Mouse (Mus musculus) natural killer cell, adult 2 months (primary cell): ENCODE results near the gene Yjefn3.
"Not testable (repeated sequence)": the region's sequence is repeated elsewhere in the genome, so short reads cannot be mapped to it uniquely, and the experiment has no call there.

ENCODE experiments used
- DNase-seq, 2 experiments: peaks; one replicate each; pipeline ENCODE4 v3.0.0; 2022; ENCODE audit warnings: low spot score in 2 of 2

Yjefn3 gene

DNA sequence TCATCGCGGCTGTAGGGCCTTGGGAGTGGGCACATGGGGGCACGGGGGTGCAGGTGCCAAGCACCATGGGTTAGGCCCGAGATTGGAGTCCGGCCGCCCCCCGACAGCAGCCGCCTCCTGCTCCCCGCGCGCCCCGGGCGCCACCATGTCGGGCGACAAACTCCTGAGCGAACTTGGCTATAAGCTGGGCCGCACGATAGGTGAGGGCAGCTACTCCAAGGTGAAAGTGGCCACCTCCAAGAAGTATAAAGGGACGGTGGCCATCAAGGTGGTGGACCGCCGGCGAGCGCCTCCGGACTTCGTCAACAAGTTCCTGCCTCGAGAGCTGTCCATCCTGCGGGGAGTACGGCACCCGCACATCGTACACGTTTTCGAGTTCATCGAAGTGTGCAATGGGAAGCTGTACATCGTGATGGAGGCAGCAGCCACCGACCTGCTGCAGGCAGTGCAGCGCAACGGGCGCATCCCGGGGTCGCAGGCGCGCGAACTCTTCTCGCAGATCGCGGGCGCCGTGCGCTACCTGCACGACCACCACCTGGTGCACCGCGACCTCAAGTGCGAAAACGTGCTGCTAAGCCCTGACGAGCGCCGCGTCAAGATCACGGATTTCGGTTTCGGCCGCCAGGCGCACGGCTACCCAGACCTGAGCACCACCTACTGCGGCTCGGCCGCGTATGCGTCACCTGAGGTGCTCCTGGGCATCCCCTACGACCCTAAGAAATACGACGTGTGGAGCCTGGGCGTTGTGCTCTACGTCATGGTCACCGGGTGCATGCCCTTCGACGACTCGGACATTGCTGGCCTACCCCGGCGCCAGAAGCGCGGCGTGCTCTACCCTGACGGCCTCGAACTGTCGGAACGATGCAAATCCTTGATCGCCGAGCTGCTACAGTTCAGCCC, at the start of gene Yjefn3, which contains the start of the genes Tssk6 and Ndufa13:
Gene Yjefn3, minus strand, starts transcription at position 550 of the 900 bp plus-strand sequence.
Gene Tssk6, plus strand, starts transcription at position 22 of the 900 bp plus-strand sequence.
Gene Ndufa13, minus strand, starts transcription at position 396 of the 900 bp plus-strand sequence.
- peak; percentile 83 to 87 for DNase-seq

DNA sequence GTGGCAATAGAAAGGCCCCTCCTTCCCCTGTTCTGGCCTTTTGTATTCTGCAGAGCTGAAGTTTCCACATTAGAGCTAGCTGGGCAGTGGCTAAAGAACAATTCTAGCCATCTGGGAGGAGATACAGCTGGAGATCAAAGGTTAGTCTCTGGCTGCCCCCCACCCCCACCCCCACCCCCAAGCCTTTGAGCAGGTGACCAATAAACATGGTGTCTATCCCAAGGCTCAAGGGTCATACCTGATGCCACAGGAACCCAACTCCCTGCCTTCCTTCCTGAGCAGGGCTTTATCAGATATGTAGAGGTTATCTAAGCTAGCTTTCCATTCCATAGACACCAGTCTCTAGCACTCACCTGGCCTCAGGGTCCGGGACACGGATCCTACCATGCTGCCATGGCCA, 47.8 kb upstream of the Yjefn3 start:
- DNase-seq: no peak

DNA sequence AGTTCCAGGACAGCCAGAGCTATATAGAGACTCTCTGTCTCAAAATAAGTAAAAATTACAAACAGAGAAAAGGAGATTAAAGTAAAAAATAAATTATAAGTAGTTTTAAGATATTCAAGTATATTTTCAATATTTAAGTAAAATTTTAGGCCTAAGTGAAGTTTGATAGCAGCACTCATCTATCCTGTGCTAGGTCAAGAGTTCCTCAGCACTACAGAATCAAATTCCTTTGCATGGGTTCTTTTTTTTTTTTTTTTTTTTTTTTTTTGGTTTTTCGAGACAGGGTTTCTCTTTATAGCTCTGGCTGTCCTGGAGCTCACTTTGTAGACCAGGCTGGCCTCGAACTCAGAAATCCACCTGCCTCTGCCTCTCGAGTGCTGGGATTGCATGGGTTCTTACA, 40.0 kb upstream of the Yjefn3 start:
- DNase-seq: not testable (repeated sequence)

DNA sequence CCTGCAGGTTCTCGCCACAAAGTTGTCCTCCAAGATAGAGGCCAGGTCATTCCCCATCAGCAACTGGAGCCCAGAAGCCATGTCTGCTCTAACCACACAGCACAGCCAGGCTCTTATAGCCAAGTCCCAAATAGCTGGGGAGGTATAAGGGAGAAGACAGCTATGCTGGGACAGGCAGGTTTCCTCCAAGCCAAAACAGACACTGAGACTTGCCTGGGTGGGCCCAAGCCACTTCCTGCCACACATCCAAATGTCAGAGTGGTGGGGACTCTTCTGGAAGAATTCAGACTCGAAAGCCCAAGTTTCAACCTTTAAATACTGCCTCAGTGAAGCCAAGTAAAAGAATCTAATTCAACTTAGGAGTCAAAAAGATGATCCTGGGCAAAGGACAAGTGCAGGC, 37.9 kb upstream of the Yjefn3 start:
- peak in 1 of 2 experiments; percentile 21 for DNase-seq

DNA sequence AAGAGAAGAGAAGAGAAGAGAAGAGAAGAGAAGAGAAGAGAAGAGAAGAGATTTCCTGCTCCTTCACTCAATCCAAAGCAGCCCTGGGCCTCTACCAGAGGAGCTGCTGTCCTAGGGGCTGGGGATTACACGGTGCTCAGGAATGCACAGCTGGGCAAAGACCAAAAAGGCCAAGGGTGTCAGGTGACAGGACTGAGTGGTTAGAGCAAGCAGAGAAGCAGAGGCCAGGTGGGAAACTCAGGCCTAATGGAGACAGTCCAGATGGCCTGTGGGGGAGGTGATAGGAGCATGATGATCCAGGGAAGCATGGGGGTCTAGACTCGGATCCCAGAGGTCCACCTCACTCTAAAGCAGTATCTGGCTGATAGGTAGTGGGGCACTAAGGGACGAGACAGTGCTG, 37.1 kb upstream of the Yjefn3 start:
- no peak for DNase-seq

DNA sequence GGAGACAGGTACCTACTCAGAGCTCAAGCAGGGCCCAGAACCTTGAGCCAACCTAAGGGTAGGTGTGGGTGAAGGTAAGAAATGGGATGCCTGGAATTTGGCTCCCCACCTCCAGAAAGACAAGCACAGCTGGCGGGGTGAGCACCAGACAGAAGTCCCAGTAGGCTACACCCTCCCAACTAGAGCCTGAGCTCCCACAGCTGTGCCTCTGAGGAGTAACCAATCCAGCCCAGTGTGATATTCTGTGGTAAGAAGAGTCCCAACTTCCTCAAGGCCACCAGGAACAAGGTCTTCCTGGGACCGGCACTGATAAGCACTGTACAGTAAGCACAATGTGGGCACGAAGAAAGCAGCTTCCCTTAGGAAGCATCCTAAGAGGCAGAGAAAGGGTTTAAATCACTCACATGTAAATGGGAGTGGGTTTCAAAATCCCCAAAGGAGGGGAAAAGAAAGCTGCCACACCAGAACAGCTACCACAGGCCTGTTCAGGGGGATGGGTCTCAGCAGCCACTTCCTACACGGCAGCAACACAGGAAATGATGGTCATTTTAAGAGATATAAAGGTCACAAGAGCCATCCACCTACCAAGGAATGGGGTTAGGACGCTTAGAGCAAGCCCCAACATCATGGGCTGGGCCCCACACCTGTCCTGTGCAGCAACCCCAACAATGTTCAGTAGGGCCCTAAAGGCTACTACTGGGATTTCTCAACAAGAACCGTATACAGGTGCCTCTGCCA, 35.9 kb upstream of the Yjefn3 start:
- DNase-seq: peak; percentile 65 to 83

DNA sequence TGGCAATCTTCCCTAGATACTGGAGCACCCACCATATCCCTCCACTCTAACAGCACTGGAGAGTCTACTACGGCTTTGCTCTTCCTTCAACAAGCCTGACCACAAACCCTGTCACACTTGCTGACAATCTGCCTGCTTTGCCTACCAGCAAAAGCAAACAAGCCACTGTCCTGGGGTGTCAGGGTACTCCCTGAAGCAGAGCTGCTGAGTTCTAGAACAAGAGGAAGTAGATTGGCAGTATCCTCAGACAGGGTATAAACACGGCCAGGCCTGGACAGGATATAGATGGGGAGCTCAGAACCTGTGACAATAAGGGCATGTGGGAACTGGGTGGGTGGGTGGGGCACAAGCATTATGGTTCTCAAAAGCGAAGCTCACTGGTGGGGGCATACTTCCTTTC, 35.0 kb upstream of the Yjefn3 start:
- DNase-seq: peak; percentile 77 to 86

DNA sequence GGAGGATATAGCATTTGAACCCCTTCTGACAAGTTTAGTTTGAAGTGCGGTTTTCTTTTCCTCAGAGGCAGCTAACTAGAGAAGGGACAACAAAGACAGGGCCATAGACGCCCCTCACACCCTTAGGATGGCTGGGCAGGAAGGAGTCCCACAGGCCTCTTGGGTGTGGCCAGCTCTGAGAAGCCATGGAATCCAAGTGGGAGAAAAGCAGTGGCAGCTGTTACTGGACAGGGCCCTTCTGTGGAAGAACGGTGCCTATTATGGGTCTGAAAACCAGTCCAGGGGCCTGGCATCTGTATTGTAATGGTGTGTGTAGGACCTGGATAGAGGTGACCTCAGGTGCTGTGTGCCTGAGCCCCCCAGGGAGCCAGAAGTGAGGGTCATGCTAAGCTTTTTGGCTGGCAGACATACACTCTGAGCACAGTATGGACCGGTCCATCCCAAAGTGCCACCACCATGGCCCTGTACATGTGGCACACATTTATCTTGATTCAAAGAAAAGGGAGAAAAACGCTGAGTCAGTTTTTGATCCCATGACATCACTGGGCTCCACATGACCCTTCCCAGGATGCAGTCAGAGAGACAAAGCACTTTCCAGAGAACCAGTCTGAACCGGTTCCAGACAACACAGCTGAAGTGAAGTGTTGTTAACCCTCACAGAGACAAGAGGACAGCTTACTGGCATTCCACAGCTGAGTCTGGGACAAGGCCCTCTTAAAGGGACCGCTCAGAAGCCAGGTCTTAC, 33.7 kb upstream of the Yjefn3 start:
- no peak for DNase-seq

DNA sequence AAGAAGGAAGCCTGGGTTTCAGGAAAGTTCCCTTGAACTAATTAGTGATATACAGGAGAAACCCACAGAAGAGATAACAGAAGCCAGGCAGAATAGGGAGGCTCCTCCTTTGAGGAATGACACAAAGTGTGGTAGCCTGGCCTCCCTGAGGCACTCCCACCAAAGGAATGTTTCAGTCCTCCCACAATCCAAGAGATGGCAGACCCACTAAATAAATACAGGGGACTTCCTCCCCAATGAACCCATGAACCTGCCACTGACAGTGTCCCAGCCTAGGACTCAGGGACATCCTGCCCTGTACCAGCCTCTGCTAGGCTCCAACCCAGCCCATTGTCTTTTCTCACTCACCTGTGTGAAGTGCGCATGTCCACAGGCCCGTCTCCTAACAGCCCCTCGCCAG, 32.9 kb upstream of the Yjefn3 start:
- DNase-seq: no peak

DNA sequence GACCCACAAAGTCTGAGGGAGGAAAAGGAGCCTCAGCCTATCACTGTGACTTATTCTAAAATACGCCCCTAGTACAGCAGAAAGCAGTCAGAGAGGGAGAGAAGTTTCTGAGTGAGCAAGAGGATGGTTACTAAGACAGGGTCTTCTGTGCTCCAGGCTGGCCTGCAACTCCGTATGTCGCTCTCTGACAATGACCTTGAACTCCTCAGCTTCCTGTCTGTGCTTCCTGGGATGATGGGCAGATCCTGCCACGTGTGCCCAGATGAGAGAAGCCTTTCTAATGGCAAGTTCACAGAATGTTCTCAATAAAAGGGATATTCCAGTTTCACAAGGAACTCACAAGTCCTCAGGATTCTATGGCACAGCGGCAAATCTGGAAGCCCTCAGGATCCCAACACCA, 32.1 kb upstream of the Yjefn3 start:
- no peak for DNase-seq

DNA sequence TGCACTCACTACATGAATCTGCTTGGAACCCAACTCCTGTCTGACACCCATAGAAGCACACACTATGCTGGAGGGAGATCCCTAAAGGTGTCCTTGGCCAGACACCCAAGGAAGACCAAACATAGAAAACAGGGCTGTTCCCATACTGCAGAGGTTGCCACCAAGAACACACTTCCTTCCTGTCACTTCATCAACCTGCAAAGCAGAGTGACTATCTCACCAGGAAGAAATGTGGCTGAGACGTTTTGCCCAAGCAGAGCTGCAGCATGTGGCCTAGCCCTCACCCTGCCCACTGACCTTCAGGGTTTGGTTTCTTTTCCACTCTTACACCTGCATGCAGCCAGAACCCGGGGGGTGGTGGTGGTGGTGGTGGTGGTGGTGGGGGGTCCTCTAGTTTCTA, 31.3 kb upstream of the Yjefn3 start:
- DNase-seq: peak; percentile 28 to 60

DNA sequence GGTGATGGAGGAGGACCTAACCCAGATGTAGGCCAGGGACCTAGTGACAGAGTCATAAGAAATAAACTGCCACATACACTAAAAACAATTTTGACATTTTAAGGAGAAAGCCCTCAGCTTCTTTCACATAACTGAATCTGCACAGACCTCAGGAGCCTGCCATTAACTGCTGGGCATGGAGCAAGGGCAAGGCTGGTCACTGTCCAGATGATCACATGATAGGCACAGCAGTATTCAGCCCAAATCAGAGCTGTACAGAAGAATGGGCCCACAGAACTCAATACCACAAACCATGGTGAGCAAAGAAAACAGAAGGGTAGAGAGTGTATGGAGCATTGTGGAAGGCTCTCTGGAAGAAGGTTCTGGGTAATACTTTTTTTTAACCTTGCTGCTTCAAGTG, 24.4 kb upstream of the Yjefn3 start:
- DNase-seq: no peak

DNA sequence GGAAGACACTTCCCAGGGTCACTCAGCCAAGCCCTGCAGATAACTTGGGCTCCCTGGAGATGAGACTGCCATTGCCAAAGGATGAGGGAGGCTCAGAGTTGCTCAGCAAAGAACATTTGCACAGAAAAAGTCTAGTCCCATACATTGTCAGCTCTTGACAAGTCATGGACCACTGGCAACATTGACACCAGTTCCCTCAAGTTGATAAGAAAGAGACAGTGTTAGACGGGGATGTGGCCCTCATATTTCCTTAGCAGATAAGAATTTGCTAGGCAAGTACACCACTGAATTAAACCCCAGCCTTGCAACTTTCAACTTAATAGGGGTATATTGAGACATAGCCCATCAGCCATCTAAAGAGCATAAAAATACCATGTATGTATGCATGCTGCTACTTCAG, 21.5 kb upstream of the Yjefn3 start:
- no peak for DNase-seq

DNA sequence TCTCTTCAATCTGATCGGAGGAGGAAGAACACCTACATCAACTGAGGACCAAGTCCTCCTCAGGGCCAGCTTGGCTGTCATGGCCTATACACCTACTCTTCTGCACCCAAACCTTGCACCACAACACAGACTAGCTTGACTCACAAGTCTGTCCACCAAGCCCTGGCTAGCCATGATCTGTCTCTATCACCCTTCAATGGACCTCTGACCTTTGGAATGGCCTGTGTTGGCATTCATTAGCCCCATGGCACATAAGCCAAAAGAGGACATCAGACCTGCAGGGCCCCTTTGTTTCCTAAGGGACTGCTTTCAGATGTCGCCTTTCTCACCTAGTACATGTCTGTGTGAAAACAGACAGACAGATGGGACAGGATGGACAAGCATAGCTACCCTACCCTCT, 18.6 kb upstream of the Yjefn3 start:
- peak in 1 of 2 experiments; percentile 21 for DNase-seq

DNA sequence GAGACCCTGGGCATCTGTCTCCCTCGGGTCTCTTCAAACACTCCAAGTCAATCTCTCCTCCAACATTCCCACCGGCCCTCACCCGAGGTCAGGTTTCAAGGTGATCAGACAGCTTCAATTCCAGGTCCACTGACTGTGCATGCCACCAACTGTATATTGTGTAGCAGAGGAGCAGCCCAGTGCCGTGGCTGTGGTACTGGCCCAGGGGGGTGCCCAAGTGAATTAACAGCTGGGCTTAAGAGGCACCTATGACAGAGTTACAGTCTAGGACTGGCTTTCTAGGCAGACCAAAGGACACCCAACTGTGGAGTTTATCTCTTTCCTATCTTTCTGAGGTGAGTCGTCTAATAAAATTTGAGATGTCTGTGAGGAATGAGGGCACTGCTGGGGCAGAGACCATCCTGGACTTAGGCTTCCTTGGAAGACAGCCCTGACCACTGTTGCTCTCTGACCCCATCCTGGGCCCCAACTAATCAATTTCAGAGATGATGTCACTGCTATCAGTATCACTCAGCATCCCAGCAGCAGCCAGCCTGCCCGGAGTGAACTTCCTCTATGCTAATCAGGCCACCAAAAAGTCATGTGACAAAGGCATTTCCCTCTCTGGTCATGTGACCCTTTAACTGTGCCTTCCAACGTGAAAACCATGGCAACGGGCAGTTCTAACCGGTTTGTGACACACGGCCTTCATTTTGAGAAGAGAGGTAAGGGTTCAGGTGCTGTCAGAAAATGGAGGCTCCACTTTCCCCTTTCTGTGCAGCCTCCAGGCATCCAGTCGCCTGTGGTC, 17.6 kb upstream of the Yjefn3 start:
- peak; percentile 92 to 93 for DNase-seq

DNA sequence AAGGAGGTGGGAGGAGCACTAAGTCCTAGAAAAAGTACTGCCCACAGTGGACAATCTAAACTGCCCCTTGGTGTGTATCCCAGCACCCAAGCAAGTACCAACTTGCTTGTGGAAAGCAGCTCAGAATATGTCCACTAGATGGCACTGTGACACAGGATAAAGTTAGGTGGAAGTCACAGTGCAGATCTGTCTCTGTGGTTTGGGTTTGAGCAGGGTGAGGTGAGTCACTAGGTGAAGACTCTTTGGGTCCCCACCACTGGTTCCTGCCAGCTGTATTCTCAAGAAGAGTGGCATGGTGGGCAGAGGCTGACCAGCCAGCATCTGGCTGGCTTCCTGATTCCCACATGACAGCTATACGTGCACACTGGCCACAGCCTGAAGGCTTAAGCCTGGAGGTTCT, 16.5 kb upstream of the Yjefn3 start:
- peak; percentile 89 to 90 for DNase-seq

DNA sequence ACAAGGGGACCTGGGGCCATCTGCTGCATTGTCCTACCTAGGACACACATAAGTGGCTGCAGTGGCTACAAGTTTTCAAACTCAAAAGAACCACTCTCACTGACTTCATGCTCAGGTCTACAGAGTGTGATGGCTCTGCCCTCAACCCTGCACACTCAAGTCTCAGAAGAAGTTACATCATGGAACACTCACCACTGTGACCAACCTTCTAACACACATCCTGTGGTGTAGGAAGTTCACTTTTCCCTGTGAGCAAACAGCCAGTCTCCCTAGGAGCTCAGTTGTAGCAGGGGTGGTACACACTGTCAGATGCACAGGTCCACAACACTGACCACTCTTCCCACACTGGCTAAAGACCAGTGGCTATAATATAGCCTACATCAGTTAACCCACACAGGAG, 16.0 kb upstream of the Yjefn3 start:
- peak in 1 of 2 experiments; percentile 20 for DNase-seq

DNA sequence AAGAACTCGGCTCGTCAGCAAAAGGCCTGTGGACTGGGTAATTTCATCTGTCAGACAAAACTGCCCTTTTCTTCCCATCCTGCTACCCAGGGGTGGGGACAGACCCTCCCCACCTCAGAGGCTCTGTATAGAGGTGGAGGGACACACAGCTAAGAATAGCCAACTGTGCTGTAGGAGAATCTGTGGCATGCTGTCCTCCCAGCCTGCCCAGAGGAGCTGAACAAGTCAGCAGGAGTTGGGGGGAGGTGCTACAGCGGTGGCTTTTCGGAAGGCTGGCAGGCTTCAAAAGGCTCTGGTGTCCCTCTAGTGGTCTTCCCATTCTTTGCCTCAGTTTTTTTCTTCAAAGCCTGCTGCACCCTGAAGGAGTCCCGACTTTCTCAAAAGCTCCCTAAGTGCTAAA, 13.2 kb upstream of the Yjefn3 start:
- no peak for DNase-seq

DNA sequence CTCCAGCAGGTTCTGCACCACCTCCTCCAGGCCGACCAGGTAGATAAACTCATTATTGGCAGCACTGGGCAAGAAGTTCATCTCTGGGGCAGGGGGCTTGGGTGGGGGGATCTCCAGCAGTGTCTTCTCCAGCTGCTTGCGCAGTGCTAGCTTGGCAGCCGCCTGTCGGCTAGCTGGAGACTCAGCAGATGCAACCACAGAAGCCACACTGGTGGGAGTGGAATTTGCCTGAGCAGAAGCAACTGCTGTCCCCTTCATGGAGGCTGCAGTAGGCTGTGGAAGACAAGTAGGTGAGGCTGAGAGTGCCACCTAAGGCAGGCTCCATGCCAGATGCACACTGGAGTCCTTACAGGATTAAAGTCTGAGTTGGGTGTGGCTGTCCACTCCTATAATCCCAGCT, 12.0 kb upstream of the Yjefn3 start:
- no peak for DNase-seq

DNA sequence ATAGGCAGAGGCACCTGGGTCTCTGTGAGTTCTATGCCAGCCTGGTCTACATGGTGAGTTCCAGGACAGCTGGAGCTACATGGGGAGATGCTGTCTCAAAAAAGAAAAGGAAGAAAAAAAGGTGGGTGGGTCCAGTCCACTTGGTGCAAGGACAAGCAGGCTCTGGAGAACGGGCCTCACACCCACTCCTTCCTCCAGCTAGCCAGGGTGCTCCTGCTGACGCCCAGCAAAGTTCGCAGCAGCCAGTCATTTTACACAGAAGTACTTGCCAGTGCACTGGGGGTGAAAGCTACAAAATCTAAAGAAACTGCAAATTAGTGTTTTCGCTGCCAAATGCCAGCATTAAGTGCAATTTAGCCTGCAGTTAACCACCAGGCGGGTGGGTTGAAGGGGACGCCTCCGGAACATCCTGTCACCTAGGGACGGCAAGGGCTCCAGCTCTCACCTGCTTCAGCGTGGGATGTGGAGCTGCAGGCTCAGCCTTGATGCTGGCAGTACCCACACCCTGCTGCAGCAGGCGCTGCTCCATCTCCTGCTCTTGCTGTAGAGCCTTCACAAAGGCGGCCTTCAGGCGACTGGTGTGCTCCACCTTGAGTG, 10.1 kb upstream of the Yjefn3 start:
- DNase-seq: no peak

DNA sequence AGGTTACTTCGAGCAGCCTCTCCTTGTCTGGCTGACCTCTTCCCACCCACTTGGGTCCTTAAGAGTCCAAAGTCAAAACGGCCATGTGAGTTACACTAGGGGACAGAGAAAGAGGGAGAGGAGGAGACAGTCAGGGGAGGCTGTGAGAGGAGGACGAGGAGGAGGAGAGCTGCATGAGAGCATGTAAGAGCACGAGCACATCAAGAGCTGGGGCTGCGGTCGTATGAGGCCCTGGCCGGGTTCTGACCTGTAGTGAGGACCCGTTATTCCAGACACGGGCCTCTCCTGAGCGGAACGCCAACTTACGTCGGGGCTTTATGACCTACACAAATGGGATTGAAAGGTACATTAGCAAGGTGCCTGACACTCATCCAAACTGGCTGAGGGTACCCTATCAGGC, 9.4 kb upstream of the Yjefn3 start:
- no peak for DNase-seq
